ENCODE assay signal across 8 mouse cellular contexts in genomic region chr17:87331336-87332141, GRCm38 (mm10). TPM values are rescaled to one million over a fixed set of nuclear protein-coding genes. Genes with fewer than 3 reads are reported as not detected.
DNase-seq lines count a peak whose midpoint lies in the region; ATAC-seq and TF ChIP-seq lines count a peak whose summit lies in the region.

No protein-coding gene starts in this region.

- 39% methylated on average over 11 of the region's 11 CpGs for WGBS in forebrain, embryonic 15.5 days
- 43% methylated on average over 11 of the region's 11 CpGs for WGBS in midbrain, embryonic 10.5 days

- no peak for TF ChIP-seq POLR2A in bone marrow macrophage, adult 2 months (IDR thresholded peaks at IDR 0.05; ENCODE audit: borderline replicate concordance, low read depth, low read length)

- H3K4me1 ChIP-seq in bone marrow macrophage, adult 2 months (ENCODE audit: control insufficient read depth, insufficient read depth, low read length) = peaks cover 44% of the 10 kb centered on the region
- peaks cover 49% of the 10 kb centered on the region for H3K4me1 ChIP-seq in forebrain, embryonic 15.5 days
- peaks cover 62% of the 10 kb centered on the region for H3K4me1 ChIP-seq in midbrain, embryonic 10.5 days

- no peaks in the 10 kb centered on the region for H3K27me3 ChIP-seq in forebrain, embryonic 15.5 days
- peaks cover 29% of the 10 kb centered on the region for H3K27me3 ChIP-seq in midbrain, embryonic 10.5 days (ENCODE audit: low read depth, poor library complexity, severe bottlenecking)

- no peak overlapping the region for H3K9ac ChIP-seq in forebrain, embryonic 15.5 days (replicated peaks)

- H3K4me3 ChIP-seq in gastrocnemius, adult 2 months = peak overlapping the region; percentile 26
- no peak overlapping the region for H3K4me3 ChIP-seq in bone marrow macrophage, adult 2 months (ENCODE audit: insufficient read depth, low read length)
- H3K4me3 ChIP-seq in forebrain, embryonic 15.5 days = no peak overlapping the region
- peak overlapping the region; percentile 38 for H3K4me3 ChIP-seq in midbrain, embryonic 10.5 days

- no peak for TF ChIP-seq CTCF in gastrocnemius, adult 2 months (IDR thresholded peaks at IDR 0.05)
- no peak for TF ChIP-seq CTCF in bone marrow macrophage, adult 2 months (IDR thresholded peaks at IDR 0.05; ENCODE audit: low read depth, low read length)

- peak overlapping the region; percentile 10 for H3K4me2 ChIP-seq in forebrain, embryonic 15.5 days (replicated peaks)

- intact Hi-C loops in gastrocnemius, adult 2 months (cut with DNase I) = no loop called here
- intact Hi-C loops in gastrocnemius, postnatal 14 days (cut with DNase I; ENCODE audit: low total_unique reads) = no loop called here

- H3K36me3 ChIP-seq in forebrain, embryonic 15.5 days = no peaks in the 10 kb centered on the region
- no peaks in the 10 kb centered on the region for H3K36me3 ChIP-seq in midbrain, embryonic 10.5 days

- H3K27ac ChIP-seq in gastrocnemius, adult 2 months = peak overlapping the region; percentile 66
- peak overlapping the region; percentile 79 for H3K27ac ChIP-seq in bone marrow macrophage, adult 2 months (ENCODE audit: insufficient read depth, low read depth, low read length)
- peak overlapping the region; percentile 87 for H3K27ac ChIP-seq in forebrain, embryonic 15.5 days (replicated peaks)
- peak overlapping the region; percentile 81 for H3K27ac ChIP-seq in midbrain, embryonic 10.5 days (replicated peaks)

- no peaks in the 10 kb centered on the region for H3K9me3 ChIP-seq in forebrain, embryonic 15.5 days
- H3K9me3 ChIP-seq in midbrain, embryonic 10.5 days (replicated peaks) = no peaks in the 10 kb centered on the region

- DNase-seq in gastrocnemius, adult 2 months = no peak
- no peak for DNase-seq in gastrocnemius, postnatal 14 days
- DNase-seq in midbrain, embryonic 10.5 days (ENCODE audit: low spot score) = peak; percentile 47
- DNase-seq in gastrocnemius, postnatal 25 days = no peak
- no peak for DNase-seq in kidney, postnatal 4 days

- ATAC-seq in forebrain, embryonic 15.5 days (replicated peaks) = peak; percentile 62
- ATAC-seq in megakaryocyte progenitor cell, adult 5-6 weeks (replicated peaks; ENCODE audit: poor library complexity) = no peak

RNA-seq across cellular contexts. Expression of gene Ttc7, which starts 48.9 kb away (rescaled TPM):
- 10 to 100 TPM in 1 of 2 experiments, 1 to 10 TPM in 1; 8.9 to 15.9 TPM for total RNA-seq in gastrocnemius, adult 2 months (2021)
- 10 to 100 TPM; 13.2 to 14.5 TPM for total RNA-seq in gastrocnemius, postnatal 14 days (2021)
- 93.3 and 100 TPM in 2 replicates for polyA plus RNA-seq in bone marrow macrophage, adult 2 months (2012; ENCODE audit: insufficient read depth, insufficient read length, missing spikeins)
- polyA plus RNA-seq in forebrain, embryonic 15.5 days (2015; fragmentation: Nextera tagmentation; extraction: Ambion mirVana) = 4.5 and 4.8 TPM in 2 replicates
- polyA plus RNA-seq in midbrain, embryonic 10.5 days (2016; fragmentation: Nextera tagmentation; extraction: Ambion mirVana) = 3.5 and 5.4 TPM in 2 replicates
- 47.8 and 54.7 TPM in 2 replicates for total RNA-seq in megakaryocyte progenitor cell, adult 5-6 weeks (2015)
- total RNA-seq in megakaryocyte progenitor cell, adult 5-6 weeks (2017) = 53.2 and 58.5 TPM in 2 replicates
- 1 to 10 TPM; 7.1 to 8.4 TPM for total RNA-seq in gastrocnemius, postnatal 25 days (2021)

Comparison
In these comparisons a context has a peak if more than half of its experiments do, and no peak if none do; other contexts are left out.
1. H3K4me3 ChIP-seq: peak in gastrocnemius, adult 2 months (single experiment) and midbrain, embryonic 10.5 days (single experiment); none in bone marrow macrophage, adult 2 months (single experiment) and forebrain, embryonic 15.5 days (single experiment).
2. Peak in every context shown above with its lines, with median percentiles within 50 percentile points of each other: H3K27ac ChIP-seq.